Mouse (Mus musculus) forebrain, embryonic 15.5 days (tissue): ENCODE data around the gene Crat. TPM values are rescaled to one million over a fixed set of nuclear protein-coding genes. Genes with fewer than 3 reads are reported as not detected.
"Not testable (repeated sequence)": the region's sequence is repeated elsewhere in the genome, so short reads cannot be mapped to it uniquely, and the experiment has no call there.

ENCODE experiments used
- ATAC-seq: fragments of 200-750 bp; cut with Nextera tagmentation; replicated peaks from 2 replicates; pipeline ENCODE4 v1.8.0; 2017; ENCODE audit warnings: mild to moderate bottlenecking, moderate TSS enrichment, moderate library complexity
- H3K27ac ChIP-seq: fragments of 300-500 bp; sonication (generic); replicated peaks from 2 replicates; pipeline ENCODE4 v1.5.1; 2015; ENCODE audit warnings: mild to moderate bottlenecking, inconsistent platforms
- H3K27me3 ChIP-seq: fragments of 300-500 bp; sonication (generic); 2 replicates; pipeline ENCODE4 v1.6.1; 2015; ENCODE audit warnings: inconsistent platforms
- H3K36me3 ChIP-seq: fragments of 300-500 bp; sonication (generic); 2 replicates; pipeline ENCODE4 v1.6.1; 2015; ENCODE audit warnings: mild to moderate bottlenecking, inconsistent platforms
- H3K4me1 ChIP-seq: fragments of 300-500 bp; sonication (generic); 2 replicates; pipeline ENCODE4 v1.6.1; 2015; ENCODE audit warnings: inconsistent platforms
- H3K4me2 ChIP-seq: fragments of 300-500 bp; sonication (generic); replicated peaks from 2 replicates; pipeline ENCODE4 v1.6.1; 2015; ENCODE audit warnings: mild to moderate bottlenecking, inconsistent platforms
- H3K4me3 ChIP-seq: fragments of 300-500 bp; sonication (generic); 2 replicates; pipeline ENCODE4 v1.5.1; 2015; ENCODE audit warnings: mild to moderate bottlenecking, inconsistent platforms
- H3K9ac ChIP-seq: fragments of 300-500 bp; sonication (generic); replicated peaks from 2 replicates; pipeline ENCODE4 v1.6.1; 2015; ENCODE audit warnings: mild to moderate bottlenecking, inconsistent platforms
- H3K9me3 ChIP-seq: fragments of 300-500 bp; sonication (generic); 2 replicates; pipeline ENCODE4 v1.6.1; 2016; ENCODE audit warnings: inconsistent platforms
- WGBS: fragments of 180-500 bp; shearing (Covaris S2); methylation state at CpG from one replicate; pipeline ENCODE4 v1.1.7; 2015; ENCODE audit warnings: mixed read lengths; 5-methylcytosine and 5-hydroxymethylcytosine counted together
- polyA plus RNA-seq: library from polyadenylated mRNA; unstranded; fragments of >200 nt; fragmentation: Nextera tagmentation; extraction: Ambion mirVana; gene quantifications from 2 replicates; pipeline ENCODE4 v1.2.1, GENCODE M21; 2015

Gene Crat
- polyA plus RNA-seq, 1 experiment from 2014 or later: 22.6 TPM

- Histone ChIP-seq H3K4me3 (no peak overlapping the region), H3K27me3 (no peaks in the 10 kb centered on the region), H3K4me2 (no peak overlapping the region), H3K4me1 (peaks cover 20% of the 10 kb centered on the region), H3K27ac (no peak overlapping the region), H3K9ac (no peak overlapping the region), H3K9me3 (no peaks in the 10 kb centered on the region), H3K36me3 (peaks cover 59% of the 10 kb centered on the region)
- WGBS: 88% methylated on average over 4 of the region's 4 CpGs
- ATAC-seq: no peak
Observed at GRCm38 (mm10) chr2:30436809-30437208, 21.2 kb upstream of the Crat start.

GRCm38 (mm10) chr2:30436156-30436545 lies 20.5 kb upstream of the Crat start:
- peaks cover 13% of the 10 kb centered on the region for H3K4me1 ChIP-seq
- WGBS: 78% methylated on average over 5 of the region's 5 CpGs
- no peak for ATAC-seq
- H3K27me3 ChIP-seq: no peaks in the 10 kb centered on the region
- no peak overlapping the region for H3K9ac ChIP-seq
- H3K4me2 ChIP-seq: no peak overlapping the region
- H3K4me3 ChIP-seq: no peak overlapping the region
- H3K9me3 ChIP-seq: no peaks in the 10 kb centered on the region
- peaks cover 66% of the 10 kb centered on the region for H3K36me3 ChIP-seq
- H3K27ac ChIP-seq: no peak overlapping the region

DNA sequence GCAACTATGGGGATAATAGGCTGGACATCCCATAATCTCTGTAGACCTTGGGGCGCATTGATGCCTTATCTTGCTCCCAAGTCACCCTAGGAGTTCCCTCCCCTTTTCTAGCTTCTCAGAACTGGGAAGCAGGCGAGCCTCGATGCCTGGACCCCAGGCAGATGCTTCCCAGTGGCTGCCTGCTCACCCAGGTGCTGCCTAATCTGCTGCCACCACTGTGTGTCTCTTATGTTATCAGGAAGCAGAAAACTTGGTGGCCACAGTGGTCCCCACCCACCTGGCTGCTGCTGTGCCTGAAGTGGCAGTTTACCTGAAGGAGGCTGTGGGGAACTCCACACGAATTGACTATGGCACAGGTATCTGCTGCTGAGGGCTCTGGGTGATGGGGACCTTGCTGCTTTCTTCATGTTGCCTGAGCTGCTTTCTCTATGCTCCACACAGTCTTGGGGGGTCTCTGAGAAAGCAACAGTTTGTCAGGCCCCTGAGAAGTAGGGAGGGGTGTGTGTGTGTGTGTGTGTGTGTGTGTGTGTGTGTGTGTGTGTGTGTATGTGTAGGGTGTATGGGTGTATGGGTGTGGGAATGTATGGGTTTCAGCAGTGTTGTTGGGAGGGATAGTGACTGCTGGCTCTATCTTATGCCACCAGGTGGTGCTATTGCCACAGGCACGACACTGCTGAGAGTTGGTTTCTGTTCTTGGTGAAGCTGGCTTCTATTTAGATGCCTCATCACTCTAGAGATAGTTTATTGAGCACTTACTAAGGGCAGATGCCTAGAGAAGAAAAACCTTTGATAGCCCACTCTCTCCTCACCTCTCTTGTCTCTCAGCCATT lies 19.9 kb upstream of the Crat start:
- no peak overlapping the region for H3K4me2 ChIP-seq
- no peaks in the 10 kb centered on the region for H3K27me3 ChIP-seq
- 53% methylated on average over 5 of the region's 5 CpGs for WGBS
- H3K9ac ChIP-seq: no peak overlapping the region
- ATAC-seq: peak; percentile 82
- no peaks in the 10 kb centered on the region for H3K9me3 ChIP-seq
- H3K4me1 ChIP-seq: peaks cover 7% of the 10 kb centered on the region
- H3K36me3 ChIP-seq: peaks cover 72% of the 10 kb centered on the region
- H3K27ac ChIP-seq: no peak overlapping the region
- H3K4me3 ChIP-seq: no peak overlapping the region

GRCm38 (mm10) chr2:30429156-30429555 lies 13.5 kb upstream of the Crat start:
- no peak for ATAC-seq
- Histone ChIP-seq H3K9me3 (no peaks in the 10 kb centered on the region), H3K9ac (no peak overlapping the region), H3K4me3 (no peak overlapping the region), H3K27ac (no peak overlapping the region), H3K27me3 (no peaks in the 10 kb centered on the region), H3K36me3 (peaks cover 71% of the 10 kb centered on the region), H3K4me1 (no peaks in the 10 kb centered on the region), H3K4me2 (no peak overlapping the region)

DNA sequence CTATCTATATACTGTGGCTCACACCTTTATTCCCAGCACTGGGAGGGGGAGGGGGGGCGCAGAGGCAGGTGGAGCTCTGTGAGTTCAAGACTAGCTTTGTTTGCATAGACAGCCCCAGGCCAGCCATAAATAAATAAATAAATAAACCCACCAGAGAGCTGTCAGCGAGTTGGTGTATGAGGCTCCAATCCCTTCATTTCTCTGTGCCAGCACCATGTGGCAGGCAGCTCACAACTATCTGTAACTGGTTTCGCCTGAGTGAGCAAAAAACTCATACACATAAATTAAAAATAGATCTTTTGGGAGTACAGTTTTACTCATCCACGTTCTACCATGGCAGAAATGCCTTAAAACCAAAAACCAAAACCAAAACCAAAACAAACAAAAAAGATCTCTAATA lies 5.8 kb upstream of the Crat start:
- no peaks in the 10 kb centered on the region for H3K27me3 ChIP-seq
- H3K9ac ChIP-seq: no peak overlapping the region
- H3K36me3 ChIP-seq: peaks cover 4% of the 10 kb centered on the region; the same call in 1 of the 2 replicates
- peaks cover 30% of the 10 kb centered on the region for H3K4me1 ChIP-seq
- H3K27ac ChIP-seq: peak overlapping the region; percentile 45; the same call in 1 of the 2 replicates
- no peaks in the 10 kb centered on the region for H3K9me3 ChIP-seq
- H3K4me2 ChIP-seq: no peak overlapping the region
- no peak overlapping the region for H3K4me3 ChIP-seq
- WGBS: 78% methylated on average over 4 of the region's 4 CpGs
- no peak for ATAC-seq

DNA sequence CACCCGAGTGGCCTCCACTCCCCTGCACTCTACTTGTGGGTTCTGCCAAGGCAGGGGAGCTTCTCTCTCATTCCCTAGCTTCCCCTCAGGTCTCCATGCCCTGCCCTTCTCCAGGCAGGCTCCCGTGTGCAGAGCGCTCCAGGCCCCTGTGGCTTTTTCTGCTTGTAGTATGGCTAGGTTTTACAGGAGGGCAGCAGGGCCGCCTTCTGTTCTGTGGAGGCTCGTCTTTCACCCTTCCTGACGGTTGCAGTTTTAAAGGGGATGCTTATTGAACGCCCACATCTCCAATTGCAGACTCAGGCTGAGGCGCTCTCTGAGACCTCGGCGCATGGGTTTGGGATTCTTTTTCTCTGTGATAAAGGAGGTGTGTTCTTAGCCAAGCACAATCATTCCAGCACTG lies 3.5 kb upstream of the Crat start:
- Histone ChIP-seq H3K9ac (no peak overlapping the region), H3K4me1 (peaks cover 41% of the 10 kb centered on the region), H3K27ac (no peak overlapping the region), H3K4me3 (no peak overlapping the region), H3K27me3 (no peaks in the 10 kb centered on the region), H3K9me3 (no peaks in the 10 kb centered on the region), H3K4me2 (no peak overlapping the region), H3K36me3 (0 out of 2 replicates have a peak, but pooled peaks cover 2% of the 10 kb centered on the region)
- 38% methylated on average over 10 of the region's 10 CpGs for WGBS
- ATAC-seq: no peak

- WGBS: 80% methylated on average over 6 of the region's 6 CpGs
- H3K4me1 ChIP-seq: peaks cover 48% of the 10 kb centered on the region
Observed at GRCm38 (mm10) chr2:30418259-30418658, 2.6 kb upstream of the Crat start.

DNA sequence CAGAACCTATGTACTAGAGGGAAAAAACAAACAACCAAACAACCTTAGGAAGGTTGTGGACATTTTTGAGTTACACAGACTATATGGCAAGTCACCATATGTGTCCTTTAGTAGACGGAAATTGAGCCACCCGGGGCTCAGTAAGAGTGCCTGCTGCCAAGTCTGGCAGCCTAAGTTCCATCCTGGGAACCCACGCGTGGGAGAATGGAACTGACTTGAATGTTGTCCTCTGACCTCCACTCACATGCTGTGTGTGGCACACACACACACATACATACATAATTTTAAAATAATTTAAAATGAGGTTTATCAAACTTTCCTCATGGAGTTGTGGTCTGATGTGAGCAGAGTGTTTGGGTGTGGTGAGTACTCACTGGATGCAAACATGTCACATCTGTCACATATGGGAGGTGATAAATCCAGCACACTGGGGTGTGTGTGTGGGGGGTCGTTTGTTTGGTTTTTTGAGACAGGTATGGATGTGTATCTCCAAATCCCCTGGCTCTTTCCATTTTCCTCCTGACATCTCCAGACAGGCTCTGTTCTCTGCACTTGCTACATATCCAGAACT lies 2.1 kb upstream of the Crat start:
- no peak for ATAC-seq
- no peaks in the 10 kb centered on the region for H3K9me3 ChIP-seq
- H3K9ac ChIP-seq: 0 out of 2 replicates have a peak overlapping the region, but pooled peaks have one; percentile 3
- no peaks in the 10 kb centered on the region for H3K27me3 ChIP-seq
- H3K4me3 ChIP-seq: no peak overlapping the region
- WGBS: 72% methylated on average over 5 of the region's 5 CpGs
- H3K27ac ChIP-seq: no peak overlapping the region
- no peak overlapping the region for H3K4me2 ChIP-seq
- no peaks in the 10 kb centered on the region for H3K36me3 ChIP-seq
- H3K4me1 ChIP-seq: peaks cover 48% of the 10 kb centered on the region

More at GRCm38 (mm10) chr2:30418259-30418658, 2.6 kb upstream of the Crat start:
- 0 out of 2 replicates have a peak, but pooled peaks cover 2% of the 10 kb centered on the region for H3K36me3 ChIP-seq
- no peak overlapping the region; the same call in 1 of the 2 replicates for H3K27ac ChIP-seq
- H3K9ac ChIP-seq: no peak overlapping the region
- H3K4me2 ChIP-seq: 0 out of 2 replicates have a peak overlapping the region, but pooled peaks have one; percentile 8
- H3K4me3 ChIP-seq: no peak overlapping the region
- no peaks in the 10 kb centered on the region for H3K9me3 ChIP-seq
- no peaks in the 10 kb centered on the region for H3K27me3 ChIP-seq
- ATAC-seq: no peak

- WGBS: 81% methylated on average over 6 of the region's 6 CpGs
- not testable (repeated sequence) for ATAC-seq, H3K36me3 ChIP-seq, H3K9ac ChIP-seq, H3K9me3 ChIP-seq, H3K27me3 ChIP-seq
- Histone ChIP-seq H3K4me1 (peaks cover 48% of the 10 kb centered on the region), H3K4me2 (peak overlapping the region; percentile 86), H3K27ac (0 out of 2 replicates have a peak overlapping the region, but pooled peaks have one; percentile 98), H3K4me3 (peak overlapping the region; percentile 93)
Observed at GRCm38 (mm10) chr2:30417154-30417553, 1.5 kb upstream of the Crat start.

- ATAC-seq: no peak
- Histone ChIP-seq H3K9me3 (no peaks in the 10 kb centered on the region), H3K36me3 (peaks cover 4% of the 10 kb centered on the region; the same call in 1 of the 2 replicates), H3K27me3 (no peaks in the 10 kb centered on the region), H3K27ac (peak overlapping the region; percentile 98), H3K4me2 (peak overlapping the region; percentile 86), H3K9ac (peak overlapping the region; percentile 95), H3K4me3 (peak overlapping the region; percentile 93), H3K4me1 (peaks cover 48% of the 10 kb centered on the region)
- under 1% methylated on average over 7 of the region's 7 CpGs for WGBS
Observed at GRCm38 (mm10) chr2:30416649-30416965, 994 bp upstream of the Crat start.

DNA sequence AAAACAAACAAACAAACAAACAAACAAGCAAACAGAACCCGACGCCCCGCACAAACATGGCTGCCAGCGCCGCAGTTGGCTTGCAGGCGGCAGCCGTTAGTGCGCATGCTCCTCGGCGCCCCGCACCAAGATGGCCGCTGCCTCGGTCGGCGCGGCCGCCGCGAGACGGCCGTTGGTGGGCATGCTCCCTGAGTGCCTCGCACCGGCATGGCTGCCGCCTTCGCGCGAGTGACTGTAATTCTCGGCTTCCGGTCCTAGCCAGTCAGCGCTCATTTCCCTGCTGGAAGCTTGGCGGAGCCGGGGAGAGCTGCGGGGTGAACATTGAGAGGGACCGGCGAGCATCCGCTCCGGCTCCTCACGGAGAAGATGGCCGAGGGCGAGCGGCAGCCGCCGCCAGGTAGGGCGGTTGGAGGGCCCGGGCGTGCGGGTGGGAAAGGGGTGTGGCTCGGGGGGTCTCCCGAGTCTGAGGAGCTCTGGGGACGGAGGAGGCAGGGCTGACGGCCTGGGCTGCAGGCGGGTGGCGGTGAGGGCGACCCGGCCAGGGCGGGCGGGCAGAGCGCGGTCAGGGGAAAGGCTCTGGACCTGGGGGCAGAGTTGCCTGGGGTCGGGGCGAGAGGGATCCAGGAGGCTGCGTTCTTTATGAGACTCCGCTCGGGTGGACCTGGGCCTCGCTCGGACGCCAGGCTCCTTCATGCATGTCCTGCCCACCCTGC lies 479 bp upstream of the Crat start, which contains the start of gene Ptpa:
TSS of gene Ptpa (plus strand) at position 104 of the 713 bp plus-strand sequence.
- H3K4me1 ChIP-seq: peaks cover 48% of the 10 kb centered on the region
- H3K9ac ChIP-seq: peak within 1 kb of the TSS; percentile 95
- peak within 1 kb of the TSS; percentile 86 for H3K4me2 ChIP-seq
- WGBS: under 1% methylated on average over 61 of the region's 67 CpGs
- H3K27me3 ChIP-seq: no peaks in the 10 kb centered on the region
- H3K36me3 ChIP-seq: peaks cover 5% of the 10 kb centered on the region; the same call in 1 of the 2 replicates
- peak; percentile 94 for ATAC-seq
- H3K4me3 ChIP-seq: peak within 1 kb of the TSS; percentile 93
- no peaks in the 10 kb centered on the region for H3K9me3 ChIP-seq
- peak within 1 kb of the TSS; percentile 98 for H3K27ac ChIP-seq

DNA sequence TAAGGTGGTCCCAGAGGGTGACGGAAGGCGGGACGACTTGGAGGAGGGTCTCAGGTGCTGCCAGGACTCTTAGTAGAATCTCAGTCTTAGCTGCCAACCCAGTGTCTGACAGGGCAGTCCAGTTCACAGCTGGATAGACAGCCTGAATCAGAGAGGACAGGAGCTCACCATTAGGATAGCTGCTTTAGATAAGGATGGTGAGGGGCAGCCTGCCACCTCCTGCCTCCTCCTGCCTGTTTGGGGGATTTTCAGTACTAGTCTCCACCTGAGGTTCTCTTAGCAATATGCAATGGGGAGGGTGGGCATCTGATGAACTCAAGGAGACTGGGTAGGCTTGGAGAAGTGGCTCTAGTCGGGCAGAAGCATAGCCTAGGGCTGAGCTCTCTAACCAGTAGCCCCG lies 932 bp downstream of the Crat start:
- peak overlapping the region; percentile 84 for H3K9ac ChIP-seq
- peaks cover 13% of the 10 kb centered on the region for H3K36me3 ChIP-seq
- peak overlapping the region; percentile 86 for H3K4me2 ChIP-seq
- no peak for ATAC-seq
- H3K4me1 ChIP-seq: peaks cover 48% of the 10 kb centered on the region
- no peaks in the 10 kb centered on the region for H3K9me3 ChIP-seq
- peak overlapping the region; percentile 93 for H3K4me3 ChIP-seq
- no peaks in the 10 kb centered on the region for H3K27me3 ChIP-seq
- no peak overlapping the region for H3K27ac ChIP-seq
- 44% methylated on average over 5 of the region's 5 CpGs for WGBS
